Mouse (Mus musculus): ENCODE measurements around the gene Ccne1. TPM values are rescaled to one million over a fixed set of nuclear protein-coding genes. Genes with fewer than 3 reads are reported as not detected.
"Not testable (repeated sequence)": the region's sequence is repeated elsewhere in the genome, so short reads cannot be mapped to it uniquely, and the experiment has no call there.

Ccne1 gene
- polyA plus RNA-seq, 2 experiments = 66.6 to 71.8 TPM

- H3K4me1 ChIP-seq (ENCODE audit: control insufficient read depth, insufficient read depth, low read length) = peaks cover 18% of the 10 kb centered on the region
- no peak overlapping the region for H3K4me2 ChIP-seq (replicated peaks; ENCODE audit: low read depth, low read length, severe bottlenecking)
- no peak for ATAC-seq (ENCODE audit: low FRiP score, low read depth)
- no peak for TF ChIP-seq POLR2A (IDR thresholded peaks at IDR 0.05; ENCODE audit: borderline replicate concordance, extremely low read depth, insufficient read depth, insufficient read length)
- H3K27ac ChIP-seq (replicated peaks; ENCODE audit: low read depth, low read length) = no peak overlapping the region
- H3K9me3 ChIP-seq (ENCODE audit: control insufficient read depth, low read length) = no peaks in the 10 kb centered on the region
- DNase-seq (ENCODE audit: low spot score) = no peak
- H3K36me3 ChIP-seq (ENCODE audit: control insufficient read depth, insufficient read depth, low read length) = no peaks in the 10 kb centered on the region
- H3K9ac ChIP-seq (ENCODE audit: low read depth, low read length, severe bottlenecking) = no peak overlapping the region
- no peak overlapping the region for H3K4me3 ChIP-seq (replicated peaks; ENCODE audit: low read length)
- no peaks in the 10 kb centered on the region for H3K27me3 ChIP-seq (ENCODE audit: control insufficient read depth, insufficient read depth, low read length)
- 46% methylated on average over 6 of the region's 6 CpGs for WGBS
These were observed 22.2 kb upstream of the Ccne1 start for GRCm38 (mm10) chr7:38129491-38129890.

- not testable (repeated sequence) for DNase-seq (ENCODE audit: low spot score); H3K27me3 ChIP-seq (ENCODE audit: control insufficient read depth, insufficient read depth, low read length); H3K4me3 ChIP-seq (replicated peaks; ENCODE audit: low read length); H3K9ac ChIP-seq (ENCODE audit: low read depth, low read length, severe bottlenecking); H3K36me3 ChIP-seq (ENCODE audit: control insufficient read depth, insufficient read depth, low read length); ATAC-seq (ENCODE audit: low FRiP score, low read depth); H3K4me2 ChIP-seq (replicated peaks; ENCODE audit: low read depth, low read length, severe bottlenecking); H3K9me3 ChIP-seq (ENCODE audit: control insufficient read depth, low read length); H3K27ac ChIP-seq (replicated peaks; ENCODE audit: low read depth, low read length)
- peaks cover 18% of the 10 kb centered on the region for H3K4me1 ChIP-seq (ENCODE audit: control insufficient read depth, insufficient read depth, low read length)
- 66% methylated on average over 5 of the region's 5 CpGs for WGBS
These were observed 20.9 kb upstream of the Ccne1 start for GRCm38 (mm10) chr7:38128256-38128655.

- no peak overlapping the region for H3K4me2 ChIP-seq (replicated peaks; ENCODE audit: low read depth, low read length, severe bottlenecking)
- 47% methylated on average over 12 of the region's 12 CpGs for WGBS
- peaks cover 12% of the 10 kb centered on the region for H3K4me1 ChIP-seq (ENCODE audit: control insufficient read depth, insufficient read depth, low read length)
- no peaks in the 10 kb centered on the region for H3K9me3 ChIP-seq (ENCODE audit: control insufficient read depth, low read length)
- no peak overlapping the region for H3K4me3 ChIP-seq (replicated peaks; ENCODE audit: low read length)
- no peak for TF ChIP-seq POLR2A (IDR thresholded peaks at IDR 0.05; ENCODE audit: borderline replicate concordance, extremely low read depth, insufficient read depth, insufficient read length)
- peak; percentile 90 for ATAC-seq (ENCODE audit: low FRiP score, low read depth)
- no peaks in the 10 kb centered on the region for H3K36me3 ChIP-seq (ENCODE audit: control insufficient read depth, insufficient read depth, low read length)
- no peaks in the 10 kb centered on the region for H3K27me3 ChIP-seq (ENCODE audit: control insufficient read depth, insufficient read depth, low read length)
- peak overlapping the region; percentile 55 for H3K27ac ChIP-seq (replicated peaks; ENCODE audit: low read depth, low read length)
- no peak overlapping the region for H3K9ac ChIP-seq (ENCODE audit: low read depth, low read length, severe bottlenecking)
- peak; percentile 47 for DNase-seq (ENCODE audit: low spot score)
These were observed 18.3 kb upstream of the Ccne1 start for GRCm38 (mm10) chr7:38125565-38126159.

- not testable (repeated sequence) for H3K4me1 ChIP-seq (ENCODE audit: control insufficient read depth, insufficient read depth, low read length); H3K27me3 ChIP-seq (ENCODE audit: control insufficient read depth, insufficient read depth, low read length); H3K27ac ChIP-seq (replicated peaks; ENCODE audit: low read depth, low read length); H3K9ac ChIP-seq (ENCODE audit: low read depth, low read length, severe bottlenecking); H3K9me3 ChIP-seq (ENCODE audit: control insufficient read depth, low read length); H3K36me3 ChIP-seq (ENCODE audit: control insufficient read depth, insufficient read depth, low read length); ATAC-seq (ENCODE audit: low FRiP score, low read depth); H3K4me3 ChIP-seq (replicated peaks; ENCODE audit: low read length); DNase-seq (ENCODE audit: low spot score); H3K4me2 ChIP-seq (replicated peaks; ENCODE audit: low read depth, low read length, severe bottlenecking)
- 90% methylated on average over 2 of the region's 2 CpGs for WGBS
These were observed 16.8 kb upstream of the Ccne1 start for GRCm38 (mm10) chr7:38124164-38124563.

GRCm38 (mm10) chr7:38118594-38118993, 11.3 kb upstream of the Ccne1 start:
- no peak for TF ChIP-seq POLR2A (IDR thresholded peaks at IDR 0.05; ENCODE audit: borderline replicate concordance, extremely low read depth, insufficient read depth, insufficient read length)
- H3K4me3 ChIP-seq (replicated peaks; ENCODE audit: low read length) = no peak overlapping the region
- no peak for ATAC-seq (ENCODE audit: low FRiP score, low read depth)
- H3K4me2 ChIP-seq (replicated peaks; ENCODE audit: low read depth, low read length, severe bottlenecking) = no peak overlapping the region
- no peak for DNase-seq (ENCODE audit: low spot score)
- H3K27ac ChIP-seq (replicated peaks; ENCODE audit: low read depth, low read length) = no peak overlapping the region
- H3K36me3 ChIP-seq (ENCODE audit: control insufficient read depth, insufficient read depth, low read length) = no peaks in the 10 kb centered on the region
- H3K9ac ChIP-seq (ENCODE audit: low read depth, low read length, severe bottlenecking) = no peak overlapping the region
- H3K27me3 ChIP-seq (ENCODE audit: control insufficient read depth, insufficient read depth, low read length) = no peaks in the 10 kb centered on the region
- no peaks in the 10 kb centered on the region for H3K9me3 ChIP-seq (ENCODE audit: control insufficient read depth, low read length)
- WGBS = 4% methylated on average over 1 of the region's 1 CpGs
- H3K4me1 ChIP-seq (ENCODE audit: control insufficient read depth, insufficient read depth, low read length) = no peaks in the 10 kb centered on the region

GRCm38 (mm10) chr7:38112451-38112850, 5.1 kb upstream of the Ccne1 start:
- no peak for ATAC-seq (ENCODE audit: low FRiP score, low read depth)
- Histone ChIP-seq H3K9ac (ENCODE audit: low read depth, low read length, severe bottlenecking) (no peak overlapping the region), H3K4me2 (replicated peaks; ENCODE audit: low read depth, low read length, severe bottlenecking) (no peak overlapping the region), H3K4me1 (ENCODE audit: control insufficient read depth, insufficient read depth, low read length) (0 out of 2 replicates have a peak, but pooled peaks cover 16% of the 10 kb centered on the region), H3K27me3 (ENCODE audit: control insufficient read depth, insufficient read depth, low read length) (no peaks in the 10 kb centered on the region), H3K9me3 (ENCODE audit: control insufficient read depth, low read length) (no peaks in the 10 kb centered on the region), H3K36me3 (ENCODE audit: control insufficient read depth, insufficient read depth, low read length) (no peaks in the 10 kb centered on the region), H3K27ac (replicated peaks; ENCODE audit: low read depth, low read length) (0 out of 2 replicates have a peak overlapping the region, but pooled peaks have one; percentile 75), H3K4me3 (replicated peaks; ENCODE audit: low read length) (no peak overlapping the region)
- WGBS = 83% methylated on average over 9 of the region's 9 CpGs
- no peak for DNase-seq (ENCODE audit: low spot score)
- no peak for TF ChIP-seq POLR2A (IDR thresholded peaks at IDR 0.05; ENCODE audit: borderline replicate concordance, extremely low read depth, insufficient read depth, insufficient read length)

Data from limb, embryonic 14.5 days (tissue).